Mouse (Mus musculus) erythroblast, embryonic 14.5 days (primary cell): ENCODE measurements around the gene Kxd1. TPM values are rescaled to one million over a fixed set of nuclear protein-coding genes. Genes with fewer than 3 reads are reported as not detected.

Experiments
- H3K27me3 ChIP-seq: 2 replicates; pipeline ENCODE4 v1.6.1; 2012; ENCODE audit warnings: inconsistent platforms; ENCODE audit not compliant: control insufficient read depth
- H3K36me3 ChIP-seq: 2 replicates; pipeline ENCODE4 v1.6.1; 2012; ENCODE audit warnings: mild to moderate bottlenecking, inconsistent platforms; ENCODE audit not compliant: control insufficient read depth
- H3K4me1 ChIP-seq: 2 replicates; pipeline ENCODE4 v1.6.1; 2012; ENCODE audit warnings: inconsistent platforms; ENCODE audit not compliant: control insufficient read depth
- H3K4me3 ChIP-seq: replicated peaks from 2 replicates; pipeline ENCODE3; 2012; ENCODE audit warnings: moderate library complexity, mild to moderate bottlenecking, inconsistent platforms
- H3K9me3 ChIP-seq: 2 replicates; pipeline ENCODE4 v1.6.1; 2012; ENCODE audit warnings: low read length, inconsistent platforms, mixed read lengths; ENCODE audit not compliant: control insufficient read depth
- GATA1 ChIP-seq: IDR thresholded peaks from 2 replicates; pipeline ENCODE4 v1.6.1; 2012; ENCODE audit warnings: low read length, inconsistent platforms, mixed read lengths
- TAL1 ChIP-seq: IDR thresholded peaks from 3 replicates; pipeline ENCODE4 v1.6.1; 2012; ENCODE audit warnings: low read length, inconsistent platforms, mixed read lengths
- polyA plus RNA-seq: library from polyadenylated mRNA; stranded (reverse); fragments of >175 nt; gene quantifications from 2 replicates; pipeline ENCODE4 v1.2.3, GENCODE M21; 2012

Kxd1 gene
- polyA plus RNA-seq, 1 experiment: 2.6 TPM

- peaks cover 65% of the 10 kb centered on the region for H3K4me1 ChIP-seq
- no peaks in the 10 kb centered on the region for H3K27me3 ChIP-seq
- TF ChIP-seq GATA1 (no peak), TAL1 (no peak)
- H3K4me3 ChIP-seq: peak overlapping the region; percentile 77
- H3K36me3 ChIP-seq: peaks cover 43% of the 10 kb centered on the region
- no peaks in the 10 kb centered on the region for H3K9me3 ChIP-seq
These were observed 534 bp upstream of the Kxd1 start for GRCm38 (mm10) chr8:70528182-70528797.

GRCm38 (mm10) chr8:70527111-70527511 is 645 bp downstream of the Kxd1 start:
- Histone ChIP-seq H3K27me3 (no peaks in the 10 kb centered on the region), H3K4me1 (peaks cover 67% of the 10 kb centered on the region), H3K9me3 (no peaks in the 10 kb centered on the region), H3K36me3 (peaks cover 31% of the 10 kb centered on the region), H3K4me3 (peak overlapping the region; percentile 77)
- no peak for TF ChIP-seq TAL1
- no peak for TF ChIP-seq GATA1

- Histone ChIP-seq H3K27me3 (no peaks in the 10 kb centered on the region), H3K4me1 (peaks cover 54% of the 10 kb centered on the region), H3K36me3 (peaks cover 26% of the 10 kb centered on the region), H3K9me3 (no peaks in the 10 kb centered on the region), H3K4me3 (peak overlapping the region; percentile 93)
- TF ChIP-seq GATA1 (no peak), TAL1 (no peak)
These were observed 5.0 kb downstream of the Kxd1 start for GRCm38 (mm10) chr8:70522592-70523403.

- H3K9me3 ChIP-seq: no peaks in the 10 kb centered on the region
- H3K4me1 ChIP-seq: peaks cover 47% of the 10 kb centered on the region
- no peaks in the 10 kb centered on the region for H3K27me3 ChIP-seq
- peaks cover 51% of the 10 kb centered on the region for H3K36me3 ChIP-seq
- H3K4me3 ChIP-seq: no peak overlapping the region
- TF ChIP-seq TAL1 (no peak), GATA1 (no peak)
These were observed 8.2 kb downstream of the Kxd1 start for GRCm38 (mm10) chr8:70519606-70520005.

GRCm38 (mm10) chr8:70519043-70519442 is 8.7 kb downstream of the Kxd1 start:
- Histone ChIP-seq H3K36me3 (peaks cover 57% of the 10 kb centered on the region), H3K9me3 (no peaks in the 10 kb centered on the region), H3K4me1 (peaks cover 51% of the 10 kb centered on the region), H3K4me3 (no peak overlapping the region), H3K27me3 (no peaks in the 10 kb centered on the region)
- no peak for TF ChIP-seq GATA1
- TF ChIP-seq TAL1: no peak

GRCm38 (mm10) chr8:70517940-70518643 is 9.7 kb downstream of the Kxd1 start:
- peaks cover 66% of the 10 kb centered on the region for H3K36me3 ChIP-seq
- TF ChIP-seq GATA1: no peak
- no peak for TF ChIP-seq TAL1
- no peaks in the 10 kb centered on the region for H3K27me3 ChIP-seq
- no peaks in the 10 kb centered on the region for H3K9me3 ChIP-seq
- peaks cover 52% of the 10 kb centered on the region for H3K4me1 ChIP-seq
- no peak overlapping the region for H3K4me3 ChIP-seq

- Histone ChIP-seq H3K9me3 (no peaks in the 10 kb centered on the region), H3K4me3 (no peak overlapping the region), H3K27me3 (no peaks in the 10 kb centered on the region), H3K36me3 (peaks cover 74% of the 10 kb centered on the region), H3K4me1 (peaks cover 62% of the 10 kb centered on the region)
- TF ChIP-seq GATA1: no peak
- no peak for TF ChIP-seq TAL1
These were observed 14.3 kb downstream of the Kxd1 start for GRCm38 (mm10) chr8:70513441-70513840.

- H3K27me3 ChIP-seq: no peaks in the 10 kb centered on the region
- H3K4me3 ChIP-seq: peak overlapping the region; percentile 93
- H3K9me3 ChIP-seq: no peaks in the 10 kb centered on the region
- peaks cover 75% of the 10 kb centered on the region for H3K36me3 ChIP-seq
- TF ChIP-seq GATA1 (no peak), TAL1 (0 out of 3 replicates have a peak, but pooled peaks have one; percentile 3)
- peaks cover 60% of the 10 kb centered on the region for H3K4me1 ChIP-seq
These were observed 15.4 kb downstream of the Kxd1 start for GRCm38 (mm10) chr8:70512253-70512903.
